Mouse (Mus musculus): Measurements from ENCODE around the gene D430041D05Rik. TPM values are rescaled to one million over a fixed set of nuclear protein-coding genes. Genes with fewer than 3 reads are reported as not detected.
A peak's percentile ranks its signal among the peaks of the same experiment; 100 is the strongest.

Gene D430041D05Rik
- polyA plus RNA-seq, 1 experiment from 2014 or later: not detected

DNA sequence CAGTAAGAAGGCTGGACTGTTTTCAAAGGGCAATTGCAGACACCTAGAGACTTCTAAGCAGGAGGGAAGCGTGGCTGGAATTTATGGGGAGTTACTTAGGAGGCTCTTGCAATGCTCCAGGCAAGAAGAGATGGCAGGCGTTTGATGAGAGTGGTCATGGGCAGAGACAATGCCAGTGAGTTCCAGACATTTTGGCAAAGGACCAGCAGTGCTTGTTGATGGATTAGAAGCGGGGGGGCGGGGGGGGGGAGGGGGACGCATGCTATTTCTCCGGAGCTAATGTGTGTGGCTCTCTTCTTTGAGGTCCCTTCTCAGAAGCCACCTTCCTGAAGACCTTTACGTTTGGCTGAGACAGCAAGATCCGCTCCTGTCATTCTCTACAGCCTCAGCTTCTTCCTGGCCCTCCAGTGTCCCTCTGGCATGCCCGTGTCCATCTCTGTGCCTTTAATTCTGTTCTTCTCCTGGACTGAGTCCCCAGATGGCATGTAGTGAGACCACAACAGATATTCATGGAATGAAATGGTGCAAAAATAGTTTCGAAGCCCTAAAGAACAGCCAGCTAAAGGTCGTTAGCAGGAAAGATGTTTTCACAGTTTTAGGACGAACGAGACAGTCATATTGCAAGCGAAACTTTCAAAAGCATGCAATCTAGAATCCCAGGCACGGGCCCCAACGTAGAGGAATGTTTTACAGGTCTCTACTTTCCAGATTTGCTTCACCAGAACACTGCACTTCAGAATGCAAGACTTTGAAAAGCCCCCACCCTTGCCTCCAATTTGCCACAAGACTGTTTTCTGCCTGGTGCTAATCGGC lies 234.4 kb downstream of the D430041D05Rik start:
- H3K27me3 ChIP-seq: no peaks in the 10 kb centered on the region
- ChIA-PET CTCF (interaction anchor here (2.2 kb wide), 1 partner anchor 9 kb away, joined by 9 read pairs; no protein-coding TSS in a partner anchor), POLR2A (no interaction called here)
- TF ChIP-seq CTCF (IDR thresholded peaks at IDR 0.05): no peak
- in situ Hi-C loops (cut with MboI; ENCODE audit: low pct_unique_long_range_greater_than_20kb): no loop called here
- no peak for DNase-seq (ENCODE audit: low read depth, low spot score)
- no peak for ATAC-seq

DNA sequence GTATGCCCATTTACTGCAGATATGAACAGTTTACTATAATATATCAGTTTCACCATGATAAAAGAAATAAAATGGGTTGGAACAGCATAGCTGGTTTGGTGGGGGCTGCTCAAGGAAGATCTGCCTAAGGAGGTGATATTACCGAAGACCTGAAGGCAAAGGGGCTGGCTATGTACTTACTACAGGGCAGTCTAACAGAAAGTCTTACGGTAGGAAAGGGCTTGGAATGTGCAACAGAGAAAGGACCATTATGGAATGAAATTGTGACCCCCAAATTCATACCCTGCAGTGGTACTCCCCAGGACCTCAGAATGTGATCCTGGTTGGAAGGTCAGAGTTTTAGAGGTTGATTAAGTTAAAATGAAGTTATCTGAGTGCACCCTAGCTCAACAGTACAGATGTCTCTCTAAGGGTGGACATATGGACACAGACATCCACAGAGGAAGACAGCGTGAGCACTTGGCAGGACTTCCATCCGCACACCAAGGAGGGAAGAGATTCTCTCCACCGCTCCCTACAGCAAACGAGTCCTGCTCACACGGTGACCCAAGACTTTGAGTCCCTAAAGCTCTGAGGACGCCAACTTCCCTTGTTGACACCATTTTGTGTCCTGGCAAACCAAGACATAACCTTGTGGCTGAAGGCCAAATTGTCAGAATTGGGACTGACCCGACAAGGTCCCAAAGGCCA lies 235.2 kb downstream of the D430041D05Rik start:
- in situ Hi-C loops (cut with MboI; ENCODE audit: low pct_unique_long_range_greater_than_20kb): no loop called here

DNA sequence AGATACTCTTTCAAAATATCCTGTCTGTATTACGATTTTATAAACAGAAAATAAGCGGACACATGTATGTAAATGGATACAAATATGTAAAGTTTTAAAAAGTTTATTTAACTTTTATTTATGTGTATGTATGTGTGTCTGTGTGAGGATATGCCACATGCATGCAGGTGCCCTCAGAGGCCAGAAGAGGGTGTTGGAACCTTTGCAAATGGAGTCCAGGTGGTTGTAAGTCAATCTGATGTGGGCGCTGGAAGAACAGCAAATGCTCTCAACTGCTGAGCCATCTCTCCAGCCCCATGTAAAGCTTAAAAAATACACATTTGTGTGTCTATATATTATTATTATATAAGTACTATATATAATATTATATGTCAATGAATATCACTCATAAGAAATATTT lies 237.4 kb downstream of the D430041D05Rik start:
- ChIA-PET POLR2A (no interaction called here), CTCF (no interaction called here)
- H3K27me3 ChIP-seq: no peaks in the 10 kb centered on the region
- ATAC-seq (no peak), DNase-seq (ENCODE audit: low read depth, low spot score) (no peak)
- no peak for TF ChIP-seq CTCF (IDR thresholded peaks at IDR 0.05)
- in situ Hi-C loops (cut with MboI; ENCODE audit: low pct_unique_long_range_greater_than_20kb): no loop called here

More for the DNA sequence above, 235.2 kb downstream of the D430041D05Rik start:
- DNase-seq (ENCODE audit: low read depth, low spot score): no peak
- POLR2A ChIA-PET: no interaction called here
- no peak for ATAC-seq
- CTCF ChIA-PET: interaction anchor here (2.2 kb wide), 1 partner anchor 8 kb away, joined by 9 read pairs; no protein-coding TSS in a partner anchor
- no peaks in the 10 kb centered on the region for H3K27me3 ChIP-seq
- TF ChIP-seq CTCF (IDR thresholded peaks at IDR 0.05): no peak

DNA sequence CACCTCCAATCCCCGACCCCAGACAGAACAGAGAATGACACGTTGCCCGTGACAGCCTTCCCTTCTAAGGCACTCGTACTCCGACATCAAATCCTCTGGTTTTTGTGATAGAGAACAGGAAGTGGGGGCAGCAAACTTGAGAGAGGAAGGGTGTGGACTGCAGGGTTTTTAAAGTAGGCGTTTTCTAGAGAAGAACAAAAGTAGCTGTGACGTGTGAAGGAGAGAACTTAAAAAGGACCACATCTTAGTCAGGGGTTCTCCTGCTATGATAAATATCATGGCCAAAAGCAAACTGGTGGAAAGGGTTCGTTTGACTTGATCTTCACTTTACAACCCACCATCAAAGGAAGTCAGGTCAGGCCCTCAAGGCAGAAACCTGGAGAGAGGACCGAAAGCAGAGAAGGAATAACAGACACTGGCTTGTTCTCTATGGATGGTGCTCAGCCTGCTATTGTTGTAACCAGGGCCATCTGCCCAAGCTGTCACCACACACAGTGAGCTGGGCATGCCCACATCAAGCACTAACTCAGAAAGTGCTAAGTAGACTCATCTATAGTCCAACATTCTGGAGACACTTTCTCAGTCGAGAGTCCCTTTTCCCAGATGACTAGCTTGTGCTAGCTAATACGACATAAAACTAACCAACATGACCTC lies 238.0 kb downstream of the D430041D05Rik start:
- ChIA-PET POLR2A (no interaction called here), CTCF (no interaction called here)
- no peak for ATAC-seq
- no peak for DNase-seq (ENCODE audit: low read depth, low spot score)
- in situ Hi-C loops (cut with MboI; ENCODE audit: low pct_unique_long_range_greater_than_20kb): no loop called here
- TF ChIP-seq CTCF (IDR thresholded peaks at IDR 0.05): no peak
- H3K27me3 ChIP-seq: no peaks in the 10 kb centered on the region

DNA sequence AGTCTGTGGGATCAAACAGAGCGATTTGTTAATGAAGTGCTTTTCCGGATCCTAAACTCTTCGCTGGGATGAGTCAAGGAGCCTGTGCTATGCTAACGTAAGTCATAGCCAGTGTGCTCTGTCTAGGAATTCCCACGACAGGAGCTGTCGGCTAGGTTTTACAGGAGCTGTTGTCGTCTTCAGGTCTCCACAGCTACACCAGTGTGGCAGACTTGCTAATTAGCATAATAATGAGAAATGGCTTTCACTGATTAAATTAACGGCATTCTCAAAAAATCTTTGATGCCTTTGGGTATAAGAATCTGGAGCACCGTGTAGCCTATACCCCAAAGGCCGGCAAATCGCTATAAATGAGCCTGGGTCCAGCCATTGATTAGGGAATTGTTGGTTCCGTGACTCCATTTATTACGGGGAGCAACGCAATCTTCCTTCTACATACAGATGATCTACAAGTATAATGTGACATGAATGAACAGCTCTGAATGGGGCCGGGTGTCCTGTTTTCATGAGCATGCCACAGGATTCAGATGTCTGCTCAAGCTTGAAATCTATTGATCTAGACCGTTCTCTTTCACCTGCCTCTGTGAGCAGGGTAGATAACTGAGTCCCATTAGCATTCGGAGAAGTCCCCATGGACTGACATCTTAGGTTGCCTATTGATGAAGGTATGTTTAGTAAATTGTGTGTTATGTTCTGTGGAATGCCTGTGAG lies 242.5 kb downstream of the D430041D05Rik start:
- CTCF ChIA-PET: interaction anchor here (1.5 kb wide), 1 partner anchor 8 kb away, joined by 9 read pairs; no protein-coding TSS in a partner anchor
- H3K27me3 ChIP-seq: no peaks in the 10 kb centered on the region
- POLR2A ChIA-PET: no interaction called here
- DNase-seq (ENCODE audit: low read depth, low spot score): no peak
- ATAC-seq: no peak
- in situ Hi-C loops (cut with MboI; ENCODE audit: low pct_unique_long_range_greater_than_20kb): no loop called here
- no peak for TF ChIP-seq CTCF (IDR thresholded peaks at IDR 0.05)

DNA sequence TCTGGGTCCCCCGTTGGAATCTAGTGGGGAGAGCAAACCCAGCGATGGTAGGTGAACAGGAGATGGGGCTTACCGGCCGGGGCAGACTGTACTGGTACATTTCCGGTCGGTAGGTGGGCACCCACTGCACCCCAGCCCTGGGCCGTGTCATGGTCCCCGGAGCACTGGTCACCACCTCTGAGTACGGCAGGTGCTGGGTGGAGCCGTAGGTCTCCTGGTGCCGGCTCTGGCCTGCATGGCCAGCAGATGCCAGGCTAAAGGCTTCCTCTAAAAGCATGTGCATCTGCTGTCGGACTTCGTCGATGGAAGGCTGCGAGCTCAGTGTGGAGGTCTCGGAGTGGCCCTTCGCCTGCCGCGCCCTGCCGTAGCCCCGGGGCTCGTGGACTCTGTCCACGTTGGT lies 243.0 kb downstream of the D430041D05Rik start:
- ChIA-PET CTCF (interaction anchor here (1.5 kb wide), 1 partner anchor 9 kb away, joined by 9 read pairs; no protein-coding TSS in a partner anchor), POLR2A (no interaction called here)
- no peaks in the 10 kb centered on the region for H3K27me3 ChIP-seq
- in situ Hi-C loops (cut with MboI; ENCODE audit: low pct_unique_long_range_greater_than_20kb): no loop called here
- ATAC-seq: no peak
- TF ChIP-seq CTCF (IDR thresholded peaks at IDR 0.05): no peak
- no peak for DNase-seq (ENCODE audit: low read depth, low spot score)

DNA sequence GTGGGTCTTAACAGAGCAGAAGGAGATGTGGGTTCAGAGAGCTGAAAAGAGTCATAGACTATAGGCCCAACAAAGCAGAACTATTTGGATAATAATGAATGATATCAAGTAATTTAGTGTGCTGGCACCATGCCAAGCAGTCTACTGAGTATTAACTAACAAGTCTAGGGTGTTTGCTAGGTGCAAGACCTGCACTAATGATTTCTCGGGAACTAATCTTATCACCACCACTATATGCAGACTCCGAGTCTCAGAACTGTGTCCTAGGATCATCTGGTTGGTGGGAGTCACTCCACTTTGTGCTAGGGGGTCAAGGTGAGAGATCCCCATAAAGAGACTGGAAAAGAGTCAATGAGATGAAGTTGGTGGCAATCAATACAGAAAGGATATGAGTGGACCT lies 245.2 kb downstream of the D430041D05Rik start:
- POLR2A ChIA-PET: no interaction called here
- ATAC-seq (no peak), DNase-seq (ENCODE audit: low read depth, low spot score) (no peak)
- no peak for TF ChIP-seq CTCF (IDR thresholded peaks at IDR 0.05)
- CTCF ChIA-PET: no interaction called here
- H3K27me3 ChIP-seq: no peaks in the 10 kb centered on the region
- in situ Hi-C loops (cut with MboI; ENCODE audit: low pct_unique_long_range_greater_than_20kb): no loop called here

DNA sequence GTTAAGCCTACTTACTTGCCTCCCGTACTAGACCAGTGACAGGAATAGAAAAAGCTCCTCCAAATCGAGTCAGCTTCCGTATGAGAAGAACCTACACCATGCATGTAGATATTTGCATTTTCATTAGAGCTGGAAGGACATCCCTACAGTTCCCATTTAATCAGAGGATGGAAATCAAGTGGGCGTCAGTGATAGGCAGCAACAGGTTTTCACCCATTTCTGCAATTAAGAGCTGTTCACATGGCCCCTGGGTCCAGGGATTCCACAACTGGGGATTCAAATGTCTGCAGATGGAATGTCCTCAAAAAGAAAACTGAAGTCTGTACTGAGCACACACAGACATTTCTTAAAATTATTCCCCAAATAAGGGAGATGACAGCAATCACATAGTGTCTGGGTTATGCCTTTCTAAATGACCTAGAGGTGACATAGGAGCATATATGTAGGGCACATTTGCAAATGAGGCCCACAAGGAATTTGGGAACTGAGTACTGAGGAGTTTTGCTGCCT lies 246.8 kb downstream of the D430041D05Rik start:
- no peaks in the 10 kb centered on the region for H3K27me3 ChIP-seq
- DNase-seq (ENCODE audit: low read depth, low spot score) (no peak), ATAC-seq (no peak)
- in situ Hi-C loops (cut with MboI; ENCODE audit: low pct_unique_long_range_greater_than_20kb): no loop called here
- CTCF ChIA-PET: interaction anchor here (1.1 kb wide), 1 partner anchor 265 kb away, joined by 3 read pairs; no protein-coding TSS in a partner anchor
- no peak for TF ChIP-seq CTCF (IDR thresholded peaks at IDR 0.05)
- POLR2A ChIA-PET: no interaction called here

DNA sequence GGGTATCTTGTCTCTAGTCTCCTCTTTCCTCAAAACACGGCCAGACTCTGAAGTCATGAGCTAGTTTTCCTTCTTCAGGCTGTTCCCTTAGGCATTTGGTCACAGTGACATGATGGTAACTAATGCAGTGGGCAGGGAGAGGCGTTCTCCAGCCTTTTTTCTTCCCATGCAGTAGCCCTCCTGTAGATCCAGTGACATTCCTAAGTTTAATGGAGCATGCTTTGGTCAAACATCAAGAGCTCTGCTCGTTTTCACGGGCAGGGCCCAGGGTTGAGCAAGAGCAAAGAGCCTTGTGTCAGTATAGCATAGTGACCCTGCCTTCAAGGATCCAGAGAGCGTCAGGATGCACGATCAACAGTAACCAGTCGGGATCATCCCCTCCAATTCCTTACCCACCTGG lies 247.4 kb downstream of the D430041D05Rik start:
- CTCF ChIA-PET: interaction anchor here (1.1 kb wide), 1 partner anchor 265 kb away, joined by 3 read pairs; no protein-coding TSS in a partner anchor
- no peak for TF ChIP-seq CTCF (IDR thresholded peaks at IDR 0.05)
- DNase-seq (ENCODE audit: low read depth, low spot score): no peak
- H3K27me3 ChIP-seq: no peaks in the 10 kb centered on the region
- in situ Hi-C loops (cut with MboI; ENCODE audit: low pct_unique_long_range_greater_than_20kb): no loop called here
- ATAC-seq: peak; percentile 92
- POLR2A ChIA-PET: no interaction called here

DNA sequence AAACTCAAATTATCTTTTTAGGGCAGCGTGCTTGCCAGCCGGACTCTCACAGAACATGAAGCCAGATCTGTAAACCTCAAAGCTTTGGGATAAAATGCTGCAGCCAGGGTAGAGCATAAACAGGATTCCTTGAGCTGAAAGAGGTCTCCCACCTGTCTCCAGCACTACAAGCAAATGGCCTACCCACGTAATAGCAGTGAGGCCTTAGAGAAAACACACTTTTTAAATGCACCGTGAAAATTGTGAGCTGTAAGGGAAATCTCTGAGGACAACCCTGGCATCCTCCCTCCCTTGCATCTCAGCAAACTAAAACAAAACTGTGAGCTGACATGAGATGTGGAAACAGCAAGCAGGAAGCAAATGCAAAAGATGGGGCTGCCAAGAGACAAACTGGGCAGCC lies 253.0 kb downstream of the D430041D05Rik start:
- POLR2A ChIA-PET: no interaction called here
- in situ Hi-C loops (cut with MboI; ENCODE audit: low pct_unique_long_range_greater_than_20kb): no loop called here
- CTCF ChIA-PET: no interaction called here
- DNase-seq (ENCODE audit: low read depth, low spot score) (no peak), ATAC-seq (no peak)
- H3K27me3 ChIP-seq: no peaks in the 10 kb centered on the region
- TF ChIP-seq CTCF (IDR thresholded peaks at IDR 0.05): no peak
